Mouse (Mus musculus) central nervous system, embryonic 14 days (tissue): ENCODE data around the gene Timp2. TPM values are rescaled to one million over a fixed set of nuclear protein-coding genes. Genes with fewer than 3 reads are reported as not detected.

ENCODE experiments used
- polyA plus RNA-seq: library from polyadenylated mRNA; depleted of rRNA; stranded (reverse); fragments of >200 nt; gene quantifications from 2 replicates; pipeline ENCODE4 v1.2.3, GENCODE M21; 2012; rRNA removed

Timp2 gene
- polyA plus RNA-seq = 63.0 and 89.1 TPM in 2 replicates

GRCm38 (mm10) chr11:118355640-118356039 is at the start of gene Timp2:
TSS of gene Timp2 (minus strand) at chr11:118355740.

GRCm38 (mm10) chr11:118401760-118402280 is 46.3 kb upstream of the Timp2 start, which contains the start of gene Lgals3bp:
TSS of gene Lgals3bp (minus strand) at chr11:118402092.

GRCm38 (mm10) chr11:118342400-118342981 is 13.0 kb downstream of the Timp2 start, which contains the start of gene Cep295nl:
TSS of gene Cep295nl (minus strand) at chr11:118342500.

GRCm38 (mm10) chr11:118289999-118290889 is 65.3 kb downstream of the Timp2 start, which contains the start of gene Usp36:
TSS of gene Usp36 (minus strand) at chr11:118290244.

Other genes starting within 250 kb of the Timp2 start
- gene Dnah17, start 225.1 kb downstream of the Timp2 start, polyA plus RNA-seq = 0.09 TPM in 2 replicates
- gene Cyth1, start 107.1 kb downstream of the Timp2 start, polyA plus RNA-seq = 34.8 and 35.3 TPM in 2 replicates
- 18.4 and 20.0 TPM in 2 replicates for gene Usp36, start 65.5 kb downstream of the Timp2 start, polyA plus RNA-seq
- 0.37 and 0.55 TPM in 2 replicates for gene Cep295nl, start 13.2 kb downstream of the Timp2 start, polyA plus RNA-seq
- gene Lgals3bp, start 46.4 kb upstream of the Timp2 start, polyA plus RNA-seq = 11.6 and 13.5 TPM in 2 replicates
- 35.0 and 37.3 TPM in 2 replicates for gene Cant1, start 63.3 kb upstream of the Timp2 start, polyA plus RNA-seq
- 3.9 and 7.0 TPM in 2 replicates for gene C1qtnf1, start 72.5 kb upstream of the Timp2 start, polyA plus RNA-seq
- 6.0 and 8.7 TPM in 2 replicates for gene Engase, start 121.1 kb upstream of the Timp2 start, polyA plus RNA-seq